In genomic region chr11:106439355-106439754, GRCm38 (mm10) we compare ENCODE assay signal across 3 mouse cellular contexts.
A peak's percentile ranks its signal among the peaks of the same experiment; 100 is the strongest.
TF ChIP-seq lines count a peak whose summit lies in the region.

No protein-coding gene starts in this region.

TF ChIP-seq in CH12.LX, 34 proteins besides CTCF, POLR2A, EP300 and RAD21:
- TF ChIP-seq MAX (IDR thresholded peaks at IDR 0.05; ENCODE audit: low read length) (no peak), MAFK (IDR thresholded peaks at IDR 0.05; ENCODE audit: insufficient replicate concordance, low read length) (no peak), USF1 (IDR thresholded peaks at IDR 0.05; ENCODE audit: low read depth, low read length) (no peak), ZC3H11A (IDR thresholded peaks at IDR 0.05; ENCODE audit: low read depth, low read length) (no peak), ETS1 (conservative IDR thresholded peaks at IDR 0.05; ENCODE audit: low read depth, low read length) (no peak), E2F4 (IDR thresholded peaks at IDR 0.05; ENCODE audit: insufficient replicate concordance, low read depth, low read length) (no peak), ZMIZ1 (IDR thresholded peaks at IDR 0.05; ENCODE audit: low read depth, low read length) (no peak), NELFE (IDR thresholded peaks at IDR 0.05; ENCODE audit: low read depth, low read length) (no peak), MYC (IDR thresholded peaks at IDR 0.05; ENCODE audit: low read depth, low read length) (no peak), RCOR1 (conservative IDR thresholded peaks at IDR 0.05; ENCODE audit: low read depth, low read length) (no peak), NRF1 (IDR thresholded peaks at IDR 0.05; ENCODE audit: low read depth, low read length) (no peak), TCF12 (IDR thresholded peaks at IDR 0.05; ENCODE audit: low read depth, low read length) (no peak), PAX5 (IDR thresholded peaks at IDR 0.05; ENCODE audit: low read length) (no peak)

TF ChIP-seq in MEL, 35 proteins besides CTCF, POLR2A, EP300 and RAD21:
- TF ChIP-seq TCF12 (IDR thresholded peaks at IDR 0.05; ENCODE audit: low read depth, low read length) (peak; percentile 98), BHLHE40 (IDR thresholded peaks at IDR 0.05; ENCODE audit: borderline replicate concordance, low read depth, low read length) (peak; percentile 67; the same call in 1 of the 2 replicates), TAL1 (IDR thresholded peaks at IDR 0.05; ENCODE audit: low read length) (peak; percentile 40), KAT2A (conservative IDR thresholded peaks at IDR 0.05; ENCODE audit: low read depth, low read length) (peak; percentile 48; the same call in 1 of the 2 replicates), SIN3A (IDR thresholded peaks at IDR 0.05; ENCODE audit: low read length) (peak; percentile 69), ETS1 (IDR thresholded peaks at IDR 0.05; ENCODE audit: low read depth, low read length) (peak; percentile 76), GATA1 (IDR thresholded peaks at IDR 0.05; ENCODE audit: low read depth, low read length) (peak; percentile 91), ZKSCAN1 (IDR thresholded peaks at IDR 0.05; ENCODE audit: low read depth, low read length) (no peak), MEF2A (IDR thresholded peaks at IDR 0.05; ENCODE audit: extremely low read depth, insufficient replicate concordance, low read depth, low read length, poor library complexity, severe bottlenecking) (peak; percentile 76; the same call in 1 of the 2 replicates), TBP (IDR thresholded peaks at IDR 0.05; ENCODE audit: low read depth, low read length) (no peak), RCOR1 (IDR thresholded peaks at IDR 0.05; ENCODE audit: low read depth, low read length) (peak; percentile 98), MYB (IDR thresholded peaks at IDR 0.05; ENCODE audit: low read depth, low read length) (peak; percentile 56; the same call in 1 of the 2 replicates), ZC3H11A (IDR thresholded peaks at IDR 0.05; ENCODE audit: low read depth, low read length) (no peak; the same call in 1 of the 2 replicates), MYC (IDR thresholded peaks at IDR 0.05; ENCODE audit: low read depth, low read length) (peak; percentile 82; the same call in 1 of the 2 replicates), POLR2AphosphoS2 (IDR thresholded peaks at IDR 0.05; ENCODE audit: low read length) (0 out of 2 replicates have a peak, but pooled peaks have one; percentile 41), HCFC1 (IDR thresholded peaks at IDR 0.05; ENCODE audit: low read depth, low read length) (no peak), JUND (IDR thresholded peaks at IDR 0.05; ENCODE audit: low read depth, low read length) (0 out of 2 replicates have a peak, but pooled peaks have one; percentile 6), NELFE (IDR thresholded peaks at IDR 0.05; ENCODE audit: low read depth, low read length) (peak; percentile 27; the same call in 1 of the 2 replicates), USF1 (IDR thresholded peaks at IDR 0.05; ENCODE audit: low read depth, low read length) (peak; percentile 58; the same call in 1 of the 2 replicates), CHD1 (IDR thresholded peaks at IDR 0.05; ENCODE audit: low read depth, low read length) (no peak), MAZ (IDR thresholded peaks at IDR 0.05; ENCODE audit: low read depth, low read length) (0 out of 2 replicates have a peak, but pooled peaks have one; percentile 52), MAFK (IDR thresholded peaks at IDR 0.05; ENCODE audit: borderline replicate concordance, low read depth, low read length) (peak; percentile 71; the same call in 1 of the 2 replicates), GABPA (IDR thresholded peaks at IDR 0.05; ENCODE audit: low read depth, low read length) (no peak), MXI1 (IDR thresholded peaks at IDR 0.05; ENCODE audit: low read depth, low read length) (peak; percentile 45; the same call in 1 of the 2 replicates), MAX (IDR thresholded peaks at IDR 0.05; ENCODE audit: low read length) (0 out of 2 replicates have a peak, but pooled peaks have one; percentile 39), ELF1 (IDR thresholded peaks at IDR 0.05; ENCODE audit: low read depth, low read length) (0 out of 2 replicates have a peak, but pooled peaks have one; percentile 32), SMC3 (IDR thresholded peaks at IDR 0.05; ENCODE audit: low read depth, low read length) (no peak)

TF ChIP-seq in myocyte, 11 proteins besides CTCF, POLR2A, EP300 and RAD21:
- no peak for TF ChIP-seq MYOD1 (IDR thresholded peaks at IDR 0.05; ENCODE audit: control insufficient read depth in 1 of 3, insufficient read length in 2 of 3, low read depth in 2 of 3)
- no peak for TF ChIP-seq MAX (IDR thresholded peaks at IDR 0.05; ENCODE audit: low read depth)
- no peak for TF ChIP-seq REST (IDR thresholded peaks at IDR 0.05; ENCODE audit: insufficient read depth, insufficient read length)
- no peak for TF ChIP-seq MYOG (IDR thresholded peaks at IDR 0.05; ENCODE audit: control insufficient read depth in 1 of 3, insufficient read depth in 1 of 3, insufficient read length in 2 of 3, low read depth in 2 of 3)
- TF ChIP-seq TCF3 (IDR thresholded peaks at IDR 0.05; ENCODE audit: insufficient read length, low read depth), result no peak
- TF ChIP-seq E2F4 (IDR thresholded peaks at IDR 0.05; ENCODE audit: insufficient read depth), result no peak
- no peak for TF ChIP-seq USF1 (IDR thresholded peaks at IDR 0.05; ENCODE audit: low read depth)
- TF ChIP-seq SRF (IDR thresholded peaks at IDR 0.05; ENCODE audit: control insufficient read depth, insufficient read length, low read depth), result no peak
- no peak for TF ChIP-seq CEBPB (IDR thresholded peaks at IDR 0.05; ENCODE audit: insufficient read depth, poor library complexity, severe bottlenecking)
- no peak for TF ChIP-seq TCF12 (IDR thresholded peaks at IDR 0.05; ENCODE audit: insufficient read depth, poor library complexity, severe bottlenecking)
- no peak for TF ChIP-seq POLR2AphosphoS2 (IDR thresholded peaks at IDR 0.05; ENCODE audit: insufficient read length, low read depth)
